Mouse (Mus musculus) Muller cell, postnatal 12 days (primary cell): ENCODE measurements at regions not wholly inside any gene's neighbourhood (a gene's known extent, or its start where the extent isn't known, plus 50 kb on each side); places are given as distances from the start of the nearest gene placed in this dataset.

Source experiments
- DNase-seq: peaks from one replicate; pipeline ENCODE4 v3.0.0-alpha.2; 2015; ENCODE audit errors: inconsistent ontology term

DNA sequence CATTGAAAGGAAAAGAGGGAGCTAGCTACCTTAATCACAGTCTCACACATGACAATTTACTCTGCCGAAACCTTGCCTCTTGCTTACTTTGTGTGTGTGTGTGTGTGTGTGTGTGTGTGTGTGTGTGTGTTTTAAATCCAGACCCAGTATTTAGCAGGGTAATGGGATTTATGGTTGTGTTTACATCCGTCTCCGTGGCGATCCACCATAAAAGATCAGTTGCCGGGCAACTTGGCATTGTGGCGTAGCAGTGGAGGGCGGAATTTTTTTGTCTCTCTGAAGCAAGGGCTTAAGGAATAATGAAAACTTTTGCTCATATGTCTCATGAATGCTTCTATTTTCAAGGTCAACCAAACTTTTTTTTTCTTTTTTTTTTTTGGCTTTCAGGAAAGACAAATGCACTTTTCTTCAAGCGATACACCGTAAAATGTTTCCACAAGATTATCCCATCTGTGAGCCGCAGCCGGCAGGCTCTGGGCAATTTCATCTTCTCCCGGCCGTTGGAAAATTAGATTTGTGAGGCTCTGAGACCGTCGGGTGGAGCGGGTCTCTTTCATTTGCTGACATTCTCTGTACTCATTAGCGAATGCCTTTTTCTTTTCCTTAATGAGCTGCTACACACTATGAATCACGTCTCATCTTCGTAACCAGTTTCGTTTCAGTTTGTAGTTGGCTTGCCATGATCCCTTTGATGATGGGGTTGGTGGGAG is 53.9 kb upstream of the Ptch1 start:
- DNase-seq: peak; percentile 78

DNA sequence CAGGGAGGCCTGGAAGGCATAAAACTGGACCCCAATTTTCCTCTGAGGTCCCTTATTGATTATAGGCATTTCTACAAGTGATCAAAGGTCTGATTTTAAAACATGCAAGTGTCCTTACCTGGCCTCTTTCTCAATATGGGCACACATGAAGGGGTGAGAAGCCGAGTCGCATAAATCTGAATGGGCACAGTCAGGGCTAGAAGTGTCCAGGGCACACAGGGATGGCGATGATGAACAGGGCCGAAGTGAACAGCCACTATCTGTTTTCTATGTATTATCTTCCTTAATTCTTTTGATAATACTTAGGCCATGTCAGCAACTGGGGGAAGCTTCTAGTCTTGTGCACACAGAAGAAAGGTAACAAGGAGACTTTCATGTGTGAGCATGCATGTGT is 54.5 kb upstream of the Ptch1 start:
- no peak for DNase-seq

DNA sequence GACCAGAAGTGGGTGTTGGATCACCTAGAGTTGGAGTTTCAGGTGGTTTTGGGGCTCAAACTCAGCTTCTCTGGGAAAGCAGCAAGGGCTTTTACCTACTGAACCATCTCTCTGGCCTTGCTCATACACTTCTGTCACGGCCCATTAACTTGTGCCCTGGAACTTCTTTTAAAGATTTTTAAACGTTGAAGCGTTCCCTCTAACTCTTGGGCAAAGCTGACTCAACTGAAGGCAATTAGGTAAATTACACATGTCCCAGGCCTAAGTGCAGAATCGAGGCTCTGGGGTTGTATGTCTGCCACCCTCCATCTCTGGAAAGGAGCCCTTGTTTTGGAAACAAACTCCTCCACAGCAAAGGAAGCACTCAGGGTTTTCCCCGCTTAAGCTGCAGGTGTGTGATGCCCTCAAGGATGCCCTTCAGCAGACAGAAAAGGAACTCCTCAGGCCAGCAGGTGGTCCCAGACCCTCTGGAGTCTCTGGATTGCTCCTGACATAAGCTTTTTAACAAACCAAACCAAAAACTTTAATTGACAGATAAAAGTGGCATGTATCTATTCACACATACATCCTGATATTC is 58.5 kb upstream of the Ptch1 start:
- no peak for DNase-seq

DNA sequence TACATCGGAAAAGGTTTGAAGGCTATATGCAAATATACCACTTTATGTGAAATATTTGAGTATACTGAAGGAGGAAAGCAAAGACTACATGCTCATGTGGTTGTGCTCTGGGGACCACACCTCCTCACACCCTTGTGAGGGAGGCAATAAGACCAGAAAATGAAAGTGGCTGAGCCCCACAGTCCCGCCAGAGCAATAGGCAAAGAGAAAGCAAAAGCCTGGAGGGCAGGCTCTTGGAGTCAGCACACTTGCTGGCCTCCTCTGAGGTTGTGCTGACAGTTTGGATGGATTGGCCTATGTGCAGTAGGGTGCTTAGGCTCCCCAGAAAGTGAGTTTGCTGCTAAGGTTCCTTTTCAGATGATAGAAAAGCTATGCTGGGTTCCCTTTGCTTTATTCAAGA is 60.9 kb upstream of the Ptch1 start:
- no peak for DNase-seq

DNA sequence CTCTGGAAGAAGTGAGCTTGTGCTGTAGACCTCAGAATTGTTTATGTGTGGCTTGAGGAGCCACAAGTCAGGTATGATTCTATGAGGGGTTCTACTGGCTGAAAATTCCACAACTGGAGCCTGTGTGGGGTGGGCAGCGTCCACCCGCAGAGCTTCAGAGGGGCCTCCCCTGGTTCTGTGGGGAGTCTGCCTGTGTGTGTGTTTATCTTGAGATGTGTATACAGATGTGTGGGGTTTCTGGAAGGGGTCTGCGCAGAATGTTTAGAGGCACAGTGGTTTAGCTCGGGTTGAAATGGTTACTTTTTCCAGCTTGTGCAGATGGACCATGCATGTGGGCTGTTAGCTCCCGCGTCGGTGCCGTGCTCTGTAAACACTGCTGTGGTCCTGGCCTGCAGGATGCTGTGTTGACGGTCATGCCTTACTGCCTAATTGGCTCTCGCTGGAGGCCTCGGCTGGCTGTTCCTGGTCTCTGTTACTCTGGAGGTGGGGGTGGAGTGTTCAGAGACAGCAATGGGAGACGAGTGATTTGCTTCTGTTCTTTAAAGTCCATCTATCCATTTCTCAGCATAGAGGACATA is 68.3 kb upstream of the Ptch1 start:
- no peak for DNase-seq

DNA sequence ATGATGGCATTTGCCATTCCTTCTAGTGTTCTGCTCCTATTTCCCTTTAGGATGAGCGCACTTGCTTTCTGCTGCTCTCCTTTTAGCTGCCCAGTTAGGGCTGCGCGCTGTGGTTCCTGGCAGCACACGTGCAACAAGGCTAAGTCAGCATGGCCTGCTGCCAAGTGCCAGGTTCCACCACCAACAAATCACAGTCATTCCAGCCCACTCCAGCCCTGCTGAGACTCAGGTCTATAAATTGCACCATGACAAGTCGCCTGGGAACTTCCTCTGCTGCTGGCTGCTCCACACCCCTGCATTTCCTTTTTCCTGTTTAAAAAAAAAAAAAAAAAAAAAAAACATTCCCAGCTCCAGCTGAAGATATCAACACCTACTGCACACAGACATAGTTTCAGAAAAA is 69.2 kb upstream of the Ptch1 start:
- DNase-seq: peak; percentile 64

DNA sequence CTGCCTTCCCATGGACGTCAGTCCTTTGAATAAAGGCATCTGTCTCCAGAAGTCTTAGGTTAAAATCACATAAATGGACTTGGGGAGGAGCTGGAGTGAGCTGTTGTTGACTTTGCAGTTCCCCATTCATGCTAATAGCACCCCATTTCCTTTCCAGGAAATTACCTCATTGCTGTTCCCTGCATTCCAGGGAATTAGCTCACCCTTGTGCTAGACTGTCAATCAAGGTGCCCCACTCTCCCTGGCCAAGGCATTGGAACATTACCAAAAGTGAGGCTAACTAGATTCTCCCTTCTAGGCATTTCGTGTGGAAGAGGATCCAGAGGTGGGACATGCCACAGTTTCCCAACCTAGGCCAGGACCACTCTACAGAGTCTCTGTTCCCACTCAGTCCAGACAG is 70.0 kb upstream of the Ptch1 start:
- peak; percentile 76 for DNase-seq

DNA sequence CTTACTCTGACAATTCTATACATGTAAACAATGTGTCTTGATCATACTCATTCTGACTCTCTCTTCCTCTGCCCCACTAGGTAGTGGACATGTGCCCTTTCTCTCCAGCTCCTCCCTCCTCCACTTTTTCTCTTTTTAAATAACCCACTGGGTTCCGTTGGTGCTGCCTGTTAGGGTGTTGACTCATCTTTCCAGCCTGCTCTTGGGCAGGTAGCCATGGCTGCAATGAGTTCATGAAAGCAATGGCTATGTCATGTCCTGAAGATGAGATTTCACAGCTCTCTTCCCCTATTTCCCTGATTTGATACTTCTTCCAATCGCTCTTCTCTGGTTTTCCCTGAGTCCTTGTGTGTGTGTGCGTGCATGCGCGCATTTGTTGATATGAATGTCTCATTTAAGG is 70.9 kb upstream of the Ptch1 start:
- DNase-seq: peak; percentile 54

DNA sequence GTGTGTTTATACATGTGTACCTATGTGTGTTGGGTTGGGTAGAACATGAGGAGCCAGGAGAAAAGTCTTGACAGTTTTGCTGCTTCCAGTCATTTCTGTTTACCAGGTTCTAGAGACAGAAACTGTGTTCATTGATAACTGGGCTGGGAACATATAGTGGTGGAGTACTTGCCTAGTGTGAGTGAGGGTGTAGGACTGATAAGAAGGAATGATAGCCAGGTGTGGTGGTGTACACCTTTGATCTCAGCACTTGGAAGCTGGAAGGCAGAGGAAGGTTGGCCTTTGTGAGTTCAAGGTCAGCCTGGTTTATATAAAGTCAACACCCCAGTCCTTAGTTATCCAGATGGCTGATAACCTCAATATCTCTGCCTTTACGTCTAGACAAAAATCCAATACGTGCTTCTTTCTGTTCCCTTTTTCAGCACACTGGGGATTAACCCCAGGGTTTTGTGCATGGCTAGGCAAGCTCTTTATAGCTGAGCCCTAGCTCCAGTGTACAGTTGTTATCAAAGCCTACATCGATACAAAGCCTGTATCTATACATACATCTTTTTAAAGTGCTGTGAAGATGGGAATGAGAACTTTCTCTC is 75.8 kb upstream of the Ptch1 start:
- DNase-seq: no peak

DNA sequence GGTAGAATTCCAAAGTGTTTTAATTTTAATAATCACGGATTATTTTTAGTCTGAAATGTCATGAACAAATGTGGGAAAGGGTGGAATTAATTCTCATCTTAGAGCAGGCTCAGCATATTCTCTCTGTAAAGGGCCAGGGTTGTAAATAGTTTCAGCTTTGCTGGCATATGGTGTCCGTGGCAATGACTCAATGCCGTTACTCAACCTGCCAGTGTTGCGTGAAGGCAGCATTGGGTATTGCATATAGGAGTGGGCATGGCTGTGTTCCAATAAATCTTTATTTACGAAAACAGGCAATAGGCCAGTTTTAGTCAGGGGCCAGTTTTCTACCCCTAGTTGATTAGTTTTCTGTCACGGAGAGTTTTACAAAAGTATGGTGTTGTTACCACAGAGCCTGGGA is 81.1 kb upstream of the Ptch1 start:
- no peak for DNase-seq

DNA sequence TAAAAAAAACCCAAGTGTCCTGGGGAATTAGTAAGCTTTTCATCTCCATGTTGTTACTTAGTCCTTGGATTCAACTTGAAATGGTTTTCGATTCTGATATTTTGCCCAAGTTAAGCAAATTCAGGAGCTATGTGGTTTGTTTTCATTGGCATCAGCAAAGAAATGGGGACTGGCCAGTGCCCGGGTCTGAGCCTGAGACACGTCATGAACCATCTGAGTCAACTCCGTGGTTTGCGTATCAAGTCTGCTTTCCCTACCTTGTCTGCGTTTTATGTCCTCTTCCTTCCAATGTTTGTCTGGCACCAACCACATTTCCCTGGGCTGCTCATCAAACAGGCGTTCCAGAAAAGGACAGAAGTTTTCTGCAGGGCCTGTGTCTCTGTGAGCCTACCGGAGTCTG is 83.7 kb upstream of the Ptch1 start:
- peak; percentile 20 for DNase-seq

DNA sequence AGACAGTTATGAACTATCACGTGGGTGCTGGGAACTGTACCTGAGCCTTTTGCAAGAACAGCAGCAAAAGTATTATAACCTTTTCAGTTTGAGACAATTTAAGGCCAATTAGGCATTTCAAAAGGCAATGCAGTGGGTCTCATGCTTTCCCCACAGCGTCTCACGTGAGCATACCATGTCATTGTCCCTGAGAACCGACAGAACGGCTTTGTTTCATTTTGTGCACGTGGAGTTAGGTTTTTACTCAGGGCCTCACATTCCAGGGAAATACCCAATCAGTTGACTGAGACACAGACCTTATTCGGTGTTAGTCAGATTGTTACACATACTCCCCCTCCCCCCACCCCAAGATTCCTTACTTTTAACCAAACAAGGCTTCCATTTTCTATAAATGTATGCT is 86.0 kb upstream of the Ptch1 start:
- no peak for DNase-seq

DNA sequence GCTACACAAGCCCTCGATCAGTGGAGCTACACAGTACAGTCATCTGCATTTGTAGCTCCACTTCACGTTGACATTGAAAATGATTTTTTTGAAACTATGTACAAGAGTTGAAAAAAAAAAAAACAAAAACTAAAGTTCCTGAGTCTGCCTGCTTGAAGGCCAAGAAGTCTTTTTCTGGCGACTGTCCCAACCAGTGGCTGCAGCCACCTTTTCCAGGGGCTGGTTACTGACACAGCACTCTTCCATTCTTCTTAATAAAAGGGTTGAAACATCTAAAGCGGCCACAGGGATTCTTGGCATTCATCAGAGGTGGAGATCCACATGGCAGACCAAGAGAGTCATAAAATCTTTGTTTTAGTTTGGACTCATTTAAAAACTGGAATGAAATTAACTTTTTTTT is 87.0 kb upstream of the Ptch1 start:
- DNase-seq: peak; percentile 59

DNA sequence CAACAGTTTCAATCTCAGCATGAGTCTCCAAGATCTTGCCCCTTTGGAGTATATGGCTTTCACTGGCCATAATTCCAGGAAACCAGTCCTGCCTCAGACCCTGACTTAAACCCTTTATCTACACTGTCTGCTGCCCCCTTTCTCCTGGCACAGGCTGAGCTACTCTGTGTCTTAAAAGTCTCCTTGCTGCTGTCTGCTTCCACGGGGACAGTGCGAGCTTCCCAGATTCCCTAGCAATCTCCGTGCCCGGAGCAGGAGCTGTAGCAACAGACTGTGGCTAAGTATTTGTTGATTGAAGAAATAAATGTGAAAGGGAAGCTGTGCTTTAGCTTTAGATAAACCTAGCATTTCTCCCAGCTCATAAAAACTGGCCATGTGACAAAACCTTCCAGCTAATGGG is 95.2 kb upstream of the Ptch1 start:
- no peak for DNase-seq

DNA sequence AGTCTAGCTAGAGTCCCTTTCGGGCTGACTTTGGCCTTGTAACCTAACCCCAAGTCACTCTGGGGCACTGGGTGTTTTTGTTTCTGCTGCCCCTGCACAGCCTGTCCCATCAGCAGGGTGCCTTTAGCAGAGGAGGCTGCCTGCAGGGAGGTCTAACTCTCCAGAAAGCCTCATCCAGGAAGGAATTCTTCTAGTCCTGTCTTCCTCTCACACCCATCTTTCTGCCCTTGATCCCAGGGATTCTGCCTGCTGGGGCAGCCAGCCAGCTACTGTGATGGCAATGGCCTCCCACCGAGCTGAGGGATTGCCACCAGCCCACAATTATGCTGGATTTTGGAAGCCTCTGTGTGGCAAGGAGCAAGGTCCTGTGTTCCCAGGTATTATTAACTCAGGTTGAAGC is 95.6 kb upstream of the Ptch1 start:
- DNase-seq: no peak

DNA sequence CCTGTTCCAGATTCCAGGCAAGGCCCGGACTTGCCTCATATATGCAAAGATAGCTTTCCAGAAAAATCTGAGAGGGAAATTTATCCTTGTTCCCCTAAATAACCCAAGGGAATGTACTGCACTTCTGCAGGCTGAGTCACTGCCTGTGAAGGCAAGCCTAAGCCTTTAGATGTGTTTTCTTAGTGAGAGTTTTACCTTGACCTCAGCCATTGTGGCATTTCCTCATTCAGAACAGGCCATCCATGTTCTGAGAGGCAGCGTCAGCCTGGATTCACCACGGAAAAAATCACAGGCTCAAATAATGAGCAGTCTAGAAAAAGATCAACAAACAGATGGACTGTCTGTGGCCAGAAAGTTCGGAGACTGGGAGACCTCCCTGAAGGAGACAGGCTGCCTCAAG is 99.0 kb upstream of the Ptch1 start:
- DNase-seq: peak; percentile 51

DNA sequence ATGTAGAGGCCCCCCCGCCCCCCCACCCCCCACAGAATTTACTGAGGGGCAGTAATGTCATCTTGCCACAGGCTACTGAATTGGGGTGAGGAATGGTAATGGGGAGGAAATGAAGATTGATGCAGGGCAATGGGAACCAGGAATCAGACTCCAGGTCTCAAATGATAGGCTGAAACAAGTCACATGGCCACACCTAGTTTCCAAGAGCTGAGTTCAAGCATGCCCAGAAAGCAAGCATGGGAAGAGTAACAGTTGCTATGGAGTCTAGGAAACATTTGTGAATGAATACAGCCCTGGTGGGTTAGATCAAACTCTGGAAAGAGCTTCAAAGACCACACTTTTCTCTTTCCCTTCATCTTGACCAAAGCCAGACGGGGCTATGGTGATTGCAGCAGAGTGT is 104.3 kb upstream of the Ptch1 start:
- no peak for DNase-seq

DNA sequence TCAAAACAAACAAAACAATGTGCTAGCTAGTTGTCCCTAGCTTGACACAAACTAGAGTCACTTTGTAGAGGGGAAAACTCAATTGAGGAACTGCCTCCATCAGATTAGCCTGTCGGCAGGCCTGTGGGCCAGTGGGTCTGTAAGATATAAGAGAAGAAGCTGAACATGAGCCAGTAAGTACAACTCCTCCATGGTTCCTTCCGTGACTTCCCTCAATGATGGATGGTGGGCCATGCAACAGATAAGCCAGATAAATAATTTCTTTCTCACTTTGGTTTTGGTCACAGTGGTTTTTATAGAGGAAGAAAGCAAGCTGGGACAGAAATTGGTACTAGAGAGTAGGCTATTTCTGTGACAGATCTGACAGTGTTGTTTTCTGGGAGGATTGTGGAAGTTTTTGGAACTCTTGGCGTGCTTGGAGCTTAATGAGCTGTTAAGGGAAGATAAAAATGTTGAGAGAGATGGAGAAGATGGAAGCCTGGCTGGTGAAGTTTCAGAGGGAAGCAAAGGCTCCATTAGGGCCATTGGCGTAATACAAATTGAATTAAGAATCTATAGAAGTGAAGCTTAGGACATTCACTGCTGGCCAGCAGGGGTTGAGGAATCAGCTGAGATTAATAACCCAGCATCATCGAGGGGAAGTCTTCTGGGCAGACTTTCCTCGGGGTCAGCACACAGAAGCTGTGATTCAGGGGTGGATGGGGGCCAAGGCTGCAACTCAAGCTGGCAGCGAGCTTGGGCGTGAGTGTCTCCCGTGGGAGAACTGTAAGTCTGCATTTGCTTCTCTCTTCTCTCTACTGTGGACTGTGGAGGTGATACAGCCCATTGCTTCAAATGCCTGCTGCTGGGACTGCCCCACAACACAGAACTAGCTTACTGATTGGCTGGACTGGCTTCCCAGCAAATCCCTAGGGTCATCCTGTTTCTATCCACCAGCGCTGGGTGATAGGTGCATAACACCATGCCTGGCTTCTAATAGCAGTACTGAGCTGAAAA is 105.2 kb upstream of the Ptch1 start:
- no peak for DNase-seq

DNA sequence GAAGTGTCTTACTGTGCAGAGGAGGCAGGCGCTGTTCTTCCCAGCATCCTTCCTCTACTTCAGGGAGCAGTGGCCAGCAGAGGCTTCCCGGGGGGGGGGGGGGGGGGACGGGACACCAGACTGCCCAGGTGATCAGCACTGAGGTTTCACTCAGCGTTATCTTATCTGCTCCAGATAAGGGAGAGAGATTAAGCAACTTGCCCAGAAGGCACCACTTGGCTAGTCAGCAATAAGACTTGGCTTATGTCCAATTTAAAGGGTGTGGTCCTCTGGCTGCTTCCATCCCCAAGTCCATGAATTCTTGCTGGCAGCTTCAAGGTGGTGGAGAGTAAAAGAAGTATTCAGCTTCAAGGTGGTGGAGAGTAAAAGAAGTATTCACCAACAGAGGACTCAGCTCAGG is 108.9 kb upstream of the Ptch1 start:
- DNase-seq: no peak

DNA sequence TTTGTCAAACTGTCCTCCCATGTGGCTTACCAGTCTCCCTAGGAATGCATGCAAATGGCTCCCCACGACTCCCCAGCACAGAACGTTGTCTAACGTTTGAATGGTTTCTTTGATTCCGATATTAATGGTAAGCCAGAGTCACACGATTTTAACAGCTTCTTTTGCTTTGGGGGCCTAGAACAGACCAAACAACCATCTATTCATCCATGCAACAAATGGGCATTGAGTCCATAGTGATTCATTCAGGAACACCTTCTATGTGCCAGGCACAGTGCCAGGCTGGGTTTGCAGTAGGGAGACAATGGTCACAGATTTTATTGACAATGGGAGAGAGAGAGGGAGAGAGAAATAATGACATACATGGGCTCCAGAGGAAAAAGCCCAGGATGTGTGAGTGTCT is 118.6 kb upstream of the Ptch1 start:
- DNase-seq: peak; percentile 81

DNA sequence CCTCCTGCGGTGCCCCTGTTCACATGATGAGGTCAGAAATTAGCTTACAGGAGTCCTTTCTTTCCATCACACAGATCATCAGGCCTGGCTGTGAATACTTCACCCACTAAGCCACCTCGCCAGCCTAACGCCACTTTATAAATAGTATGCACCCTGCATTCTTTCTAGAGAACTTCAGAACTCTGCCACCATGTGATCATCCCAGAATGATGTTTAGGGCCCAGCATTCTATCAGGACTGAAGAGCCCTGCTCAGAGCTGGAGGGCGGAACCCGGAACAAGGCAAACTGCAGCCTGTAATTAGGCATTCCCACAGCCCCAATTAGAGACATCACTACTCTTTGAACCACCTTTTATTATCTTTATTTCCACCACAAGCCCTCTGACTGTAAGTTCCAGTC is 120.2 kb upstream of the Ptch1 start:
- no peak for DNase-seq

DNA sequence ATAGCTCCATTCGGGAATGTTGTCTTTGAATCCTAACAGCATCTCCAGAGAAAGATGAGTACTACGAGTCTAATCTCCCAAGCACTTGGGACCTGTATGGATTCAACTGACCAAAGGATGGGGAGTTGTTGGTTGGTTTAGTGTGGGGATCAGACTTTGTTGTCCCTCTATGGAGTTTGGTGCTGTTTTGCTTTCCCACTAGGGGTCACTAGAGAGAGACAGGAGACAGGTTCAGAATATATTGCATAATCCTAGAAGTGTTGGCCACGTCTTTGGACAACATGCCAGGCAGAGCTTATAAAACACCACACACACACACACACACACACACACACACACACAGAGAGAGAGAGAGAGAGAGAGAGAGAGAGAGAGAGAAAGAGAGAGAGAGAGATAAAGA is 118.6 kb upstream of the Ercc6l2 start:
- peak; percentile 22 for DNase-seq
